Mouse (Mus musculus) lung, embryonic 16.5 days (tissue): ENCODE results near the gene Urah. TPM values are rescaled to one million over a fixed set of nuclear protein-coding genes. Genes with fewer than 3 reads are reported as not detected.

Source experiments
- ATAC-seq: fragments of 200-750 bp; cut with Nextera tagmentation; 2 replicates; pipeline ENCODE4 v1.8.0; 2017; ENCODE audit warnings: low read depth, mild to moderate bottlenecking, moderate library complexity
- H3K27ac ChIP-seq: fragments of 300-500 bp; sonication (generic); 2 replicates; pipeline ENCODE4 v1.5.1; 2014; ENCODE audit warnings: mild to moderate bottlenecking, control low read depth, low read length
- H3K27me3 ChIP-seq: fragments of 300-500 bp; sonication (generic); 2 replicates; pipeline ENCODE4 v1.6.1; 2014; ENCODE audit warnings: low read depth, low read length, mixed read lengths; ENCODE audit not compliant: control insufficient read depth, insufficient read depth
- H3K36me3 ChIP-seq: fragments of 300-500 bp; sonication (generic); 2 replicates; pipeline ENCODE4 v1.6.1; 2014; ENCODE audit warnings: low read length; ENCODE audit not compliant: control insufficient read depth, insufficient read depth
- H3K4me1 ChIP-seq: fragments of 300-500 bp; sonication (generic); replicated peaks from 2 replicates; pipeline ENCODE4 v1.6.1; 2014; ENCODE audit warnings: low read length, mixed read lengths; ENCODE audit not compliant: control insufficient read depth, insufficient read depth
- H3K4me2 ChIP-seq: fragments of 300-500 bp; sonication (generic); 2 replicates; pipeline ENCODE4 v1.6.1; 2014; ENCODE audit warnings: low read depth, low read length, control low read depth
- H3K4me3 ChIP-seq: fragments of 300-500 bp; sonication (generic); 2 replicates; pipeline ENCODE4 v1.5.1; 2014; ENCODE audit warnings: mild to moderate bottlenecking, low read length, control low read depth
- H3K9ac ChIP-seq: fragments of 300-500 bp; sonication (generic); 2 replicates; pipeline ENCODE4 v1.6.1; 2014; ENCODE audit warnings: low read length, control low read depth
- H3K9me3 ChIP-seq: fragments of 300-500 bp; sonication (generic); 2 replicates; pipeline ENCODE4 v1.6.1; 2016; ENCODE audit warnings: low read length; ENCODE audit not compliant: control insufficient read depth
- whole genome bisulfite sequencing: fragments of 180-500 bp; shearing (Covaris S2); extraction: QIAGEN DNeasy Blood & Tissue Kit; methylation state at CpG from one replicate; pipeline ENCODE4 v1.1.7; 2014; 5-methylcytosine and 5-hydroxymethylcytosine counted together
- polyA plus RNA-seq: library from polyadenylated mRNA; unstranded; fragments of >200 nt; fragmentation: Nextera tagmentation; extraction: Ambion mirVana; gene quantifications from 2 replicates; pipeline ENCODE4 v1.2.1, GENCODE M21; 2015

Gene Urah
- polyA plus RNA-seq, 1 experiment from 2014 or later: 5.5 TPM

GRCm38 (mm10) chr7:140880865-140881515 lies 46.2 kb downstream of the Urah start:
- no peak for ATAC-seq
- no peaks in the 10 kb centered on the region for H3K27me3 ChIP-seq
- no peak overlapping the region for H3K27ac ChIP-seq
- peak overlapping the region; percentile 82 for H3K9ac ChIP-seq
- peak overlapping the region; percentile 98 for H3K4me3 ChIP-seq
- H3K4me1 ChIP-seq: peaks cover 8% of the 10 kb centered on the region
- no peaks in the 10 kb centered on the region for H3K36me3 ChIP-seq
- H3K9me3 ChIP-seq: no peaks in the 10 kb centered on the region
- 15% methylated on average over 8 of the region's 8 CpGs for WGBS
- H3K4me2 ChIP-seq: peak overlapping the region; percentile 85

- Histone ChIP-seq H3K4me1 (peaks cover 8% of the 10 kb centered on the region), H3K4me2 (peak within 1 kb of the TSS; percentile 85), H3K9ac (peak within 1 kb of the TSS; percentile 82), H3K27me3 (no peaks in the 10 kb centered on the region), H3K9me3 (no peaks in the 10 kb centered on the region), H3K4me3 (peak within 1 kb of the TSS; percentile 98), H3K27ac (peak within 1 kb of the TSS; percentile 96), H3K36me3 (peaks cover 5% of the 10 kb centered on the region; the same call in 1 of the 2 replicates)
- under 1% methylated on average over 57 of the region's 59 CpGs for WGBS
- ATAC-seq: peak; percentile 98
Observed at GRCm38 (mm10) chr7:140881696-140882468, 47.1 kb downstream of the Urah start, which contains the start of the genes Psmd13 and Sirt3. Gene Psmd13 (plus strand): TSS chr7:140881968. Gene Sirt3 (minus strand): TSS chr7:140882309.

- H3K9ac ChIP-seq: peak overlapping the region; percentile 82
- peak overlapping the region; percentile 85 for H3K4me2 ChIP-seq
- peaks cover 8% of the 10 kb centered on the region for H3K4me1 ChIP-seq
- WGBS: under 1% methylated on average over 12 of the region's 12 CpGs
- peak; percentile 27; the same call in 1 of the 2 replicates for ATAC-seq
- no peaks in the 10 kb centered on the region for H3K27me3 ChIP-seq
- peaks cover 8% of the 10 kb centered on the region; the same call in 1 of the 2 replicates for H3K36me3 ChIP-seq
- H3K27ac ChIP-seq: no peak overlapping the region
- H3K9me3 ChIP-seq: no peaks in the 10 kb centered on the region
- H3K4me3 ChIP-seq: peak overlapping the region; percentile 98
Observed at GRCm38 (mm10) chr7:140882469-140882803, 47.6 kb downstream of the Urah start.

Other genes with a start within 250 kb of the Urah start
- gene Olfr46, start 233.7 kb upstream of the Urah start, polyA plus RNA-seq: not detected in 2 replicates
- not detected in 2 replicates for gene Olfr61, start 206.0 kb upstream of the Urah start, polyA plus RNA-seq
- not detected in 2 replicates for gene Olfr53, start 188.6 kb upstream of the Urah start, polyA plus RNA-seq
- gene Olfr539, start 175.1 kb upstream of the Urah start, polyA plus RNA-seq: not detected in 2 replicates
- not detected in 2 replicates for gene Olfr45, start 153.1 kb upstream of the Urah start, polyA plus RNA-seq
- not detected in 2 replicates for gene Olfr541, start 137.8 kb upstream of the Urah start, polyA plus RNA-seq
- gene Cyp2e1, start 71.3 kb upstream of the Urah start, polyA plus RNA-seq: 0.43 and 0.63 TPM in 2 replicates
- gene Syce1, start 47.2 kb upstream of the Urah start, polyA plus RNA-seq: 0.24 and 0.40 TPM in 2 replicates
- 0.38 and 0.74 TPM in 2 replicates for gene Zfp941, start 12.8 kb upstream of the Urah start, polyA plus RNA-seq
- 0.39 TPM in 1 of 2 replicates, not detected in the other for gene Scgb1c1, start 10.5 kb downstream of the Urah start, polyA plus RNA-seq
- gene Odf3, start 12.8 kb downstream of the Urah start, polyA plus RNA-seq: not detected in 2 replicates
- gene Gm45785, start 21.3 kb downstream of the Urah start, polyA plus RNA-seq: not detected in 2 replicates
- gene Ric8a, start 21.9 kb downstream of the Urah start, polyA plus RNA-seq: 59.0 and 64.3 TPM in 2 replicates
- gene Bet1l, start 22.6 kb downstream of the Urah start, polyA plus RNA-seq: 40.3 and 44.2 TPM in 2 replicates
- 211 and 213 TPM in 2 replicates for gene Psmd13, start 47.0 kb downstream of the Urah start, polyA plus RNA-seq
- 23.5 and 25.4 TPM in 2 replicates for gene Sirt3, start 47.3 kb downstream of the Urah start, polyA plus RNA-seq
- gene Cox8b, start 65.4 kb downstream of the Urah start, polyA plus RNA-seq: 10.0 and 14.1 TPM in 2 replicates
- gene Nlrp6, start 85.9 kb downstream of the Urah start, polyA plus RNA-seq: 0.16 and 0.88 TPM in 2 replicates
- gene Pgghg, start 106.4 kb downstream of the Urah start, polyA plus RNA-seq: 20.5 and 23.4 TPM in 2 replicates
- 2.8 and 6.6 TPM in 2 replicates for gene Ifitm5, start 115.3 kb downstream of the Urah start, polyA plus RNA-seq
- 0.67 TPM in 1 of 2 replicates, not detected in the other for gene Gm45717, start 120.9 kb downstream of the Urah start, polyA plus RNA-seq
- gene Ifitm2, start 121.0 kb downstream of the Urah start, polyA plus RNA-seq: 949 and 984 TPM in 2 replicates
- gene Ifitm1, start 132.2 kb downstream of the Urah start, polyA plus RNA-seq: 38.8 and 49.1 TPM in 2 replicates
- gene Ifitm3, start 175.8 kb downstream of the Urah start, polyA plus RNA-seq: 262 and 316 TPM in 2 replicates
- 1.5 and 1.8 TPM in 2 replicates for gene Ifitm6, start 182.9 kb downstream of the Urah start, polyA plus RNA-seq
- not detected in 2 replicates for gene Gm17387, start 194.1 kb downstream of the Urah start, polyA plus RNA-seq
- gene B4galnt4, start 226.1 kb downstream of the Urah start, polyA plus RNA-seq: 3.2 and 3.8 TPM in 2 replicates
- gene Pkp3, start 243.2 kb downstream of the Urah start, polyA plus RNA-seq: 16.6 and 18.5 TPM in 2 replicates